Mouse (Mus musculus) natural killer cell, adult 2 months (primary cell): ENCODE measurements around the gene Gm47283.
"Not testable (repeated sequence)": the region's sequence is repeated elsewhere in the genome, so short reads cannot be mapped to it uniquely, and the experiment has no call there.

Experiments used
- DNase-seq, 2 experiments: peaks; one replicate each; pipeline ENCODE4 v3.0.0; 2022; ENCODE audit warnings: low spot score in 2 of 2

Gm47283 gene

GRCm38 (mm10) chrY:90784438-90784837, at the start of gene Gm47283:
Gm47283 (plus strand) TSS chrY:90784738.
- DNase-seq, result not testable (repeated sequence)

- not testable (repeated sequence) for DNase-seq
These were observed 49.2 kb upstream of the Gm47283 start for GRCm38 (mm10) chrY:90735181-90735895.

DNA sequence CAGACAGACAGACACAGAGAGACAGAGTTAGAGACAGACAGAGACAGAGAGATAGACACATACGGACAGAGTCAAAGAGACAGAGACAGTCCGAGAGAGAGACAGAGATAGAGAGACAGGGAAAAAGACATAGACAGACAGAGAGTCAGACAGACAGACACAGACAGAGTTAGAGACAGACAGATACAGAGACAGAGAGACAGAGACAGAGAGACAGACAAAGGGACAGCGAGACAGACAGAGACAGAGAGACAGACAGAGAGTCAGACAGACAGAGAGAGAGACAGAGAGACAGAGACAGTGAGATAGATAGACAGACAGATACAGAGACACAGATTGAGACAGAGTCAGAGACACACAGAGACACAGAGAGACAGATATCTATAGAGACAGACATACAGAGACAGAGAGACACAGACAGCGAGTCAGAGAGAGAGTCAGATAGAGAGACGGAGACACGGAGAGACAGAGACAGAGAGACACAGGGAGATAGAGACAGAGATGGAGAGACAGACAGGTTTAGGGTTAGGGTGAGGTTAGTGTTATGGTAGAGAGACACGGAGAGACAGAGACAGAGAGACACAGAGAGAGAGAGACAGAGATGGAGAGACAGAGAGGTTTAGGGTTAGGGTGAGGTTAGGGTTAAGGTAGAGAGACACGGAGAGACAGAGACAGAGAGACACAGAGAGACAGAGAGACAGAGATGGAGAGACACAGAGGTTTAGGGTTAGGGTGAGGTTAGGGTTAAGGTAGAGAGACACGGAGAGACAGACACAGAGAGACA, 48.1 kb upstream of the Gm47283 start:
- DNase-seq, result not testable (repeated sequence)

GRCm38 (mm10) chrY:90737606-90738430, 46.7 kb upstream of the Gm47283 start:
- DNase-seq, result no peak

GRCm38 (mm10) chrY:90738431-90738680, 46.2 kb upstream of the Gm47283 start:
- no peak for DNase-seq

DNA sequence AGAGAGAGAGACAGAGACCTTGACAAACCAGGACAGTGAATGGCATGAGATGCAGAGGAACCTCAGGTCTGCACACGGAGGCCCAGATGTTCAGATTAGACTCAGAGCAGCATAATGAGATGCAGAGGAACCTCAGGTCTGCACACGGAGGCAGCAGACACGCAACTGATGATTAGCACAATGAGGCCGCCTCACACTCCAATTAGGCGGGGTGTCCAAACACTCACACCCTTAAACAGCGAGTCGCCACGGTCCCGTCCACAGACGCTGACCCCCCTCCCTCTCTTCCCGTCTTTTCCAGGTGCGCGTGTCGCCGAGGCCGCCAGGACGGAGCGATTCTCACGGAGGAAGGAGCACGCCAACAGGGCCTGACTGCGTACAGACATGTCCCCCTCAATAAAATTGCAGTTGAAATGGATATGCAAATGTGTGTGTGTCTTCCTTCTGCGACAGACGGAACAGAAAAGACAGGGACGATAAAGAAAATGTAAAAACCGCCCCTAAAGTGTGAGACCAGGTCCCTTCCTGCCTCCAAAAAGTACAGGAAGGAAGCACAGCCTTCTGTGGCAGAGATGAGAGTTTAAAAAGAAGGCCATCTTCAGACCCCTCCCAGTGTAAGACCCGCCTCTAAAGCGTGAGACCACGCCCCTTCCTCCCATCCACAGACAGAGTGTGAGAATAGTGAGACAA, 45.6 kb upstream of the Gm47283 start:
- DNase-seq, result peak in 1 of 2 experiments; percentile 39

DNA sequence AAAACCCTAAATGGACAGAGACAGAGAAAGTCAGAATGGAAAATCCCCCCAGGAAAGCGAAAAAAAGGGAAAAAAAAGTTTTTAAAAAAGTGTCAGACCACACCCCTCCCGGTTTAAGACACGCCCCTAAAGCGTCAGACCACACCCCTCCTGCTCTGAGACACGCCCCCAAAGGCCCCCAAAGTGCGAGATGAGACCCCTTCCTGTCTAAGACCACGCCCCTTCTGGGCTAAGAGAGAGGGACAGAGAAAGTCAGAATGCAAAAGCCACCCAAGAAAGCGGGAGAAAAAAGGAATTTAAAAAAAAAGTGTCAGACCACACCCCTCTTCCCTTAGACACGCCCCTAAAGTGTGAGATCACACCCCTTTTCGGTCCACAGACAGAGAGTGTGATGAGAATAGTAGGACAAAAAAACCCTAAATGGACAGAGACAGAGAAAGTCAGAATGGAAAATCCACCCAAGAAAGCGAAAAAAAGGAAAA, 45.0 kb upstream of the Gm47283 start:
- DNase-seq, result peak in 1 of 2 experiments; percentile 46

- peak in 1 of 2 experiments; percentile 64 for DNase-seq
These were observed 44.5 kb upstream of the Gm47283 start for GRCm38 (mm10) chrY:90740013-90740561.

DNA sequence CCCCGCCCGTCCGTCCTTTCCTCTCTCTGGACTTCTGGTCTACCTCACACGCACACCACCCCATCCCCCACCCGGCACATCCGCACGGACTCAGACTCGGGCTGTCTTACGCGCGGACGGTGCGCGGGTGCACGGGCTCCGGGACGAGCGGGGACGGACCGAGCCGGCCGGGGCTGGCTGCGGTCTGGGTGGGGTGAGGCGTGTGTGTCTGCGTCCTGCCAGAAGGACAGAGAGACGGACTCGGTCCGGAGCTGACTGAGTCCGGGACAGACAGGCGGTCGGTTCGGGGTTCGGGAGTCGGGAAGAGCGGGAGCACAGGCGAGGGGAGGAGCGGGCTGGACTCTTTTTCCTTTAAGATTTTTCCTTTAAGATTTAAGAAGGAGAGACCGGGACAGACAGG, 43.5 kb upstream of the Gm47283 start:
- peak in 1 of 2 experiments; percentile 46 for DNase-seq

DNA sequence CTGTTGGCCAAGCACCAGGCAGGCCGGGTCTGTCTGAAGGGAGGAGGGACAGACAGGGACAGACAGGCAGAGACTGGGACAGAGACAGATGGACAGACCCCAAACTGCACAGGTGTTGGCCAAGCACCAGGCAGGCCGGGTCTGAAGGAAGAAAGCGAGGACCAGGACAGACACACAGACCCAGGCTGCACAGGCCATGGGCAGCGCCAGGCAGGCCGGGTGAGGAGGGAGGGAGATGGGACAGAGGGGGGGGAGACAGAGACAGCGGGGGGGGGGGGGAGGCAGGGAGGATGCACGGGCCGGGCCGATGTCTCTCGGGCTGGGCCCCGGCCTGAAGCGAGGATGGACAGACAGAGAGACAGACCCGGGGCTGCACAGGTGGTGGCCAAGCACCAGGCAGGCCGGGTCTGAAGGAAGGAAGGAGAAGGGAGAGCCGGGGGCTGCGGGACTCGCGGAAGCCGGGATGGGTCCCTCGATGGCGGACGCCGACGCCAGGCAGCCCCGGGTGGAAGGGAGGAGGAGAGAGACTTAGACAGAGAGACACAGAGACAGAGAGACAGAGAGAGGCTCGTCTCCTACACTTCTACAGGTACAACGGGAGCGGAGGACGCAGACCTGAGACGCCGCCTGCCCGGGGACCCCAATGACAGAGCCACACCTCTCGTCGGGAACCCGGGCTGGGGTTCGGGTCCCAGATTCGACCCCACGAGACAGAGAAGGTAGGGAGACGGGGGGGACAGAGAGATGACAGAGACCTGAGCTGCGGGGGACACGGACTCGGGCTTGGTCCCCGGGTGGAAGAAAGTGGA, 42.9 kb upstream of the Gm47283 start:
- DNase-seq, result peak in 1 of 2 experiments; percentile 50

DNA sequence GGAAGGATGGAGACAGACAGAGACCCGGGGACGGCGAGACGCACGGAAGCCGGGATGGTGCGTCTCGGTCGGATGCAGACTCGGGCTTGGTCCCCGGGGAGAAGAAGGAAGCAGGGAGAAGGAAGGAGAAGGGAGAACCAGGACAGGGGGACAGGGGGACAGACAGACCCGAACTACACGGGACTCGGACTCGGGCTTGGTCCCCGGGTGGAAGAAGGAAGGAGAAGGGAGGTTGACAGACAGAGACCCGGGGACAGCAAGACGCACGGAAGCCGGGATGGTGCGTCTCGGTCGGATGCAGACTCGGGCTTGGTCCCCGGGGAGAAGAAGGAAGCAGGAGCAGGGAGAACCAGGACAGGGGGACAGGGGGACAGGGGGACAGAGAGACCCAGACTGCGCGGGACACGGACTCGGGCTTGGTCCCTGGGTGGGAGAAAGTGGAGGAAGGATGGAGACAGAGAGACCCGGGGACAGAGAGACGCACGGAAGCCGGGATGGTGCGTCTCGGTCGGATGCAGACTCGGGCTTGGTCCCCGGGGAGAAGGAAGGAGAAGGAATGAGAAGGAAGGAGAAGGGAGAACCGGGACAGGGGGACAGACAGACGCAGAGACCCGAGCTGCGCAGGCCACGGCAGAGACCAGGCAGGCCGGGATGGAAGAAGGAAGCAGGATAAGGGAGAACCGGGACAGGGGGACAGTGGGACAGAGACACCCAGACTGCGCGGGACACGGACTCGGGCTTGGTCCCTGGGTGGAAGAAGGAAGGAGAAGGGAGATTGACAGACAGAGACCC, 42.1 kb upstream of the Gm47283 start:
- DNase-seq, result peak in 1 of 2 experiments; percentile 31

GRCm38 (mm10) chrY:90743053-90743810, 41.3 kb upstream of the Gm47283 start:
- peak in 1 of 2 experiments; percentile 33 for DNase-seq

DNA sequence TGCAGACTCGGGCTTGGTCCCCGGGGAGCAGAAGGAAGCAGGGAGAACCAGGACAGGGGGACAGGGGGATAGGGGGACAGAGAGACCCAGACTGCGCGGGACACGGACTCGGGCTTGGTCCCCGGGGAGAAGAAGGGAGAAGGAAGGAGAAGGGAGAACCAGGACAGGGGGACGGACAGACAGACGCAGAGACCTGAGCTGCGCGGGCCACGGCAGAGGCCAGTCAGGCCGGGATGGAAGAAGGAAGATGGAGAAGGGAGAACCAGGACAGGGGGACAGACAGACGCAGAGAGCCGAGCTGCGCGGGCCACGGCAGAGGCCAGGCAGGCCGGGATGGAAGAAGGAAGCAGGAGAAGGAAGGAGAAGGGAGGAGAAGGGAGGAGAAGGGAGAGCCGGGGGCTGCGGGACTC, 40.7 kb upstream of the Gm47283 start:
- DNase-seq, result no peak

GRCm38 (mm10) chrY:90744381-90744981, 40.1 kb upstream of the Gm47283 start:
- peak; percentile 89 to 94 for DNase-seq

GRCm38 (mm10) chrY:90745256-90745655, 39.3 kb upstream of the Gm47283 start:
- DNase-seq, result not testable (repeated sequence)

- not testable (repeated sequence) for DNase-seq
These were observed 29.8 kb upstream of the Gm47283 start, which contains the start of gene Gm21860 for GRCm38 (mm10) chrY:90754721-90755120. Gm21860 (minus strand) TSS chrY:90754821.

- DNase-seq, result not testable (repeated sequence)
These were observed 54.5 kb downstream of the Gm47283 start, which contains the start of gene Gm21748 for GRCm38 (mm10) chrY:90839077-90839476. Gm21748 (minus strand) TSS chrY:90839177.
